Mouse (Mus musculus): ENCODE measurements at regions not wholly inside any gene's neighbourhood (a gene's known extent, or its start where the extent isn't known, plus 50 kb on each side); places are given as distances from the start of the nearest gene placed in this dataset.

- TF ChIP-seq FOSL1 (IDR thresholded peaks at IDR 0.05; ENCODE audit: insufficient read depth, low read length, poor library complexity, severe bottlenecking), result no peak
- no peak for TF ChIP-seq CTCF (IDR thresholded peaks at IDR 0.05; ENCODE audit: control insufficient read depth, insufficient read depth, insufficient read length)
- TF ChIP-seq MAX (IDR thresholded peaks at IDR 0.05), result no peak
- TF ChIP-seq MYOG (IDR thresholded peaks at IDR 0.05; ENCODE audit: control insufficient read depth, extremely low read depth, insufficient read length), result no peak
- no peak for TF ChIP-seq USF1 (IDR thresholded peaks at IDR 0.05; ENCODE audit: low read depth)
- no peak for TF ChIP-seq CEBPB (IDR thresholded peaks at IDR 0.05; ENCODE audit: low read depth)
- no peak for TF ChIP-seq MYOD1 (IDR thresholded peaks at IDR 0.05; ENCODE audit: control insufficient read depth, insufficient read length, low read depth)
These were observed 55.8 kb upstream of the Tmem189 start for GRCm38 (mm10) chr2:167745409-167745808.

Measured in C2C12 (cell line).